Mouse (Mus musculus): ENCODE data around the gene Vtcn1. TPM values are rescaled to one million over a fixed set of nuclear protein-coding genes. Genes with fewer than 3 reads are reported as not detected.

The Vtcn1 gene
- polyA plus RNA-seq, 1 experiment from 2014 or later: 0.33 TPM

- 32% methylated on average over 5 of the region's 5 CpGs for WGBS
- no peak overlapping the region for H3K4me3 ChIP-seq (ENCODE audit: low read length)
- no peaks in the 10 kb centered on the region for H3K36me3 ChIP-seq (ENCODE audit: control insufficient read depth, insufficient read depth, low read length)
- peaks cover 9% of the 10 kb centered on the region; the same call in 1 of the 2 replicates for H3K4me1 ChIP-seq (ENCODE audit: control insufficient read depth, insufficient read depth, low read length)
- H3K4me2 ChIP-seq (ENCODE audit: low read depth, low read length): no peak overlapping the region
- ATAC-seq: no peak
- H3K27me3 ChIP-seq (replicated peaks; ENCODE audit: control insufficient read depth, insufficient read depth, low read length): no peaks in the 10 kb centered on the region
- 0 out of 2 replicates have a peak overlapping the region, but pooled peaks have one; percentile 1 for H3K9ac ChIP-seq (ENCODE audit: low read depth, low read length)
- no peaks in the 10 kb centered on the region for H3K9me3 ChIP-seq (ENCODE audit: control insufficient read depth, low read length)
- peak overlapping the region; percentile 11; the same call in 1 of the 2 replicates for H3K27ac ChIP-seq (ENCODE audit: low read length)
Measured at GRCm38 (mm10) chr3:100910621-100911020, 85.4 kb downstream of the Vtcn1 start.

GRCm38 (mm10) chr3:100911026-100911425, 85.8 kb downstream of the Vtcn1 start:
- H3K4me1 ChIP-seq (ENCODE audit: control insufficient read depth, insufficient read depth, low read length): peaks cover 9% of the 10 kb centered on the region; the same call in 1 of the 2 replicates
- H3K9ac ChIP-seq (ENCODE audit: low read depth, low read length): 0 out of 2 replicates have a peak overlapping the region, but pooled peaks have one; percentile 1
- H3K4me3 ChIP-seq (ENCODE audit: low read length): no peak overlapping the region
- H3K9me3 ChIP-seq (ENCODE audit: control insufficient read depth, low read length): no peaks in the 10 kb centered on the region
- H3K4me2 ChIP-seq (ENCODE audit: low read depth, low read length): no peak overlapping the region
- WGBS: 53% methylated on average over 9 of the region's 9 CpGs
- no peaks in the 10 kb centered on the region for H3K36me3 ChIP-seq (ENCODE audit: control insufficient read depth, insufficient read depth, low read length)
- ATAC-seq: no peak
- peak overlapping the region; percentile 11; the same call in 1 of the 2 replicates for H3K27ac ChIP-seq (ENCODE audit: low read length)
- H3K27me3 ChIP-seq (replicated peaks; ENCODE audit: control insufficient read depth, insufficient read depth, low read length): no peaks in the 10 kb centered on the region

DNA sequence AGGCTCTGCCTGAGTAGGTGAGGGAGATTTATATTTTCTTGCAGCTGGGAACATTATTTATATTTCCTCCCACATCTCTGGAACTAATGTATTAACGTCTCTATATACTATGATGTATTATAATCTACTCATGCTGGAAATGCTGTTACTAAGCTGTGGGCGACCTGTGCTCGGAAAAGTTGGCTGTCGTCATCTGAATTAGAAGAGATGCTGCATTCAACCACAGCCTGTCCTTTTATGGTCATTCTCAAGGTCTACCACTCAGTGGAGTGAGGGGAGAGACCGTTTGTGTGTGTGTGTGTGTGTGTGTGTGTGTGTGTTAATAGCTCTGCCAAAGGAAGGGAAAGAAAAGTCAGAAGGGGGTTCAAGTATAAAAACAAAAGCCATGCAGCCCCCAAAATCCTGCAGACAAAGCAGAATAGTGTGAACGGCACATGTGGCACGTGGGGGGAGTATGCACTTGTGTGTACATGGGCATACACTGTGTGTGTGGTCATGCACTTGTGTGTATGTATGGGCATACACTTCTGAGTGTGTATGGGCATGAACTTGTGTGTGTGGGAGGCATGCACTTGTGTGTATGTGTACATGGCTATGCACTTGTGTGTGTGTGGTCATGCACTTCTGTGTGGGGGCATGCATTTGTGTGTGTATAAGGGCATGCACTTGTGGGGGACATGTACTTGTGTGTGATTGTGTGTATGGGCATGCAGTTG, 86.4 kb downstream of the Vtcn1 start:
- no peaks in the 10 kb centered on the region for H3K36me3 ChIP-seq (ENCODE audit: control insufficient read depth, insufficient read depth, low read length)
- peaks cover 9% of the 10 kb centered on the region; the same call in 1 of the 2 replicates for H3K4me1 ChIP-seq (ENCODE audit: control insufficient read depth, insufficient read depth, low read length)
- no peaks in the 10 kb centered on the region for H3K9me3 ChIP-seq (ENCODE audit: control insufficient read depth, low read length)
- H3K4me2 ChIP-seq (ENCODE audit: low read depth, low read length): no peak overlapping the region
- no peak overlapping the region for H3K9ac ChIP-seq (ENCODE audit: low read depth, low read length)
- no peak overlapping the region for H3K27ac ChIP-seq (ENCODE audit: low read length)
- 51% methylated on average over 7 of the region's 7 CpGs for WGBS
- H3K27me3 ChIP-seq (replicated peaks; ENCODE audit: control insufficient read depth, insufficient read depth, low read length): no peaks in the 10 kb centered on the region
- H3K4me3 ChIP-seq (ENCODE audit: low read length): no peak overlapping the region
- ATAC-seq: peak; percentile 56

DNA sequence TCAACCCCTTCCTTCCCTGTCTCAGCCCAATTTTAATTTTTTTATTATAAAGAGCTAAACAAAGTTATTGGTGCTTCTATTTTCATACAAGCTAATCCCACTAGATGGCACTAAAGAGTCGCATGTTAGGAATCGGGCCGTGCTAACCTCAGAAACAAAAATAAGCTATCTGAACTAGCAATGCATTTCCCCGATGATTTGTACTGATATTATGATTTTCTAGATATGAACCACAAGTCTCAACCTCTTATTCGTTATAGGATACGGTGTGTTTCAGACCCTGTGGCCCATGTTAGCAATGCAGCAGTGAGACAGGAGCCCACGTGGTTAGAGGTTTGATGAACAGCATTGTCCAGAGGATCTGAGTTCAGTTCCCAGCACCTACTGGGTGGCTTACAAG, 91.6 kb downstream of the Vtcn1 start:
- Histone ChIP-seq H3K27me3 (replicated peaks; ENCODE audit: control insufficient read depth, insufficient read depth, low read length) (no peaks in the 10 kb centered on the region), H3K9me3 (ENCODE audit: control insufficient read depth, low read length) (no peaks in the 10 kb centered on the region), H3K36me3 (ENCODE audit: control insufficient read depth, insufficient read depth, low read length) (no peaks in the 10 kb centered on the region), H3K4me1 (ENCODE audit: control insufficient read depth, insufficient read depth, low read length) (peaks cover 4% of the 10 kb centered on the region; the same call in 1 of the 2 replicates), H3K4me2 (ENCODE audit: low read depth, low read length) (no peak overlapping the region), H3K9ac (ENCODE audit: low read depth, low read length) (no peak overlapping the region), H3K27ac (ENCODE audit: low read length) (no peak overlapping the region), H3K4me3 (ENCODE audit: low read length) (no peak overlapping the region)
- no peak for ATAC-seq
- WGBS: 16% methylated on average over 7 of the region's 7 CpGs

- Histone ChIP-seq H3K4me3 (ENCODE audit: low read length) (no peak overlapping the region), H3K36me3 (ENCODE audit: control insufficient read depth, insufficient read depth, low read length) (no peaks in the 10 kb centered on the region), H3K4me1 (ENCODE audit: control insufficient read depth, insufficient read depth, low read length) (peaks cover 18% of the 10 kb centered on the region), H3K9ac (ENCODE audit: low read depth, low read length) (no peak overlapping the region), H3K27ac (ENCODE audit: low read length) (no peak overlapping the region), H3K27me3 (replicated peaks; ENCODE audit: control insufficient read depth, insufficient read depth, low read length) (no peaks in the 10 kb centered on the region), H3K4me2 (ENCODE audit: low read depth, low read length) (no peak overlapping the region), H3K9me3 (ENCODE audit: control insufficient read depth, low read length) (no peaks in the 10 kb centered on the region)
- ATAC-seq: no peak
- WGBS: 81% methylated on average over 9 of the region's 9 CpGs
Measured at GRCm38 (mm10) chr3:100920611-100921140, 95.4 kb downstream of the Vtcn1 start.

- Histone ChIP-seq H3K4me3 (ENCODE audit: low read length) (peak within 1 kb of the TSS; percentile 64), H3K27ac (ENCODE audit: low read length) (peak within 1 kb of the TSS; percentile 60), H3K4me1 (ENCODE audit: control insufficient read depth, insufficient read depth, low read length) (peaks cover 18% of the 10 kb centered on the region), H3K36me3 (ENCODE audit: control insufficient read depth, insufficient read depth, low read length) (no peaks in the 10 kb centered on the region), H3K9ac (ENCODE audit: low read depth, low read length) (peak within 1 kb of the TSS; percentile 78), H3K4me2 (ENCODE audit: low read depth, low read length) (peak within 1 kb of the TSS; percentile 76), H3K9me3 (ENCODE audit: control insufficient read depth, low read length) (no peaks in the 10 kb centered on the region), H3K27me3 (replicated peaks; ENCODE audit: control insufficient read depth, insufficient read depth, low read length) (no peaks in the 10 kb centered on the region)
- under 1% methylated on average over 39 of the region's 39 CpGs for WGBS
- ATAC-seq: peak; percentile 99
Measured at GRCm38 (mm10) chr3:100921825-100922505, 96.7 kb downstream of the Vtcn1 start, which contains the start of gene Trim45. TSS of gene Trim45 (plus strand) at chr3:100922202.

- Histone ChIP-seq H3K4me2 (ENCODE audit: low read depth, low read length) (peak overlapping the region; percentile 76), H3K4me3 (ENCODE audit: low read length) (peak overlapping the region; percentile 64), H3K27ac (ENCODE audit: low read length) (no peak overlapping the region), H3K9me3 (ENCODE audit: control insufficient read depth, low read length) (no peaks in the 10 kb centered on the region), H3K9ac (ENCODE audit: low read depth, low read length) (peak overlapping the region; percentile 78), H3K27me3 (replicated peaks; ENCODE audit: control insufficient read depth, insufficient read depth, low read length) (no peaks in the 10 kb centered on the region), H3K4me1 (ENCODE audit: control insufficient read depth, insufficient read depth, low read length) (peaks cover 18% of the 10 kb centered on the region), H3K36me3 (ENCODE audit: control insufficient read depth, insufficient read depth, low read length) (no peaks in the 10 kb centered on the region)
- WGBS: 32% methylated on average over 28 of the region's 28 CpGs
- ATAC-seq: peak; percentile 61
Measured at GRCm38 (mm10) chr3:100922506-100923375, 97.5 kb downstream of the Vtcn1 start.

DNA sequence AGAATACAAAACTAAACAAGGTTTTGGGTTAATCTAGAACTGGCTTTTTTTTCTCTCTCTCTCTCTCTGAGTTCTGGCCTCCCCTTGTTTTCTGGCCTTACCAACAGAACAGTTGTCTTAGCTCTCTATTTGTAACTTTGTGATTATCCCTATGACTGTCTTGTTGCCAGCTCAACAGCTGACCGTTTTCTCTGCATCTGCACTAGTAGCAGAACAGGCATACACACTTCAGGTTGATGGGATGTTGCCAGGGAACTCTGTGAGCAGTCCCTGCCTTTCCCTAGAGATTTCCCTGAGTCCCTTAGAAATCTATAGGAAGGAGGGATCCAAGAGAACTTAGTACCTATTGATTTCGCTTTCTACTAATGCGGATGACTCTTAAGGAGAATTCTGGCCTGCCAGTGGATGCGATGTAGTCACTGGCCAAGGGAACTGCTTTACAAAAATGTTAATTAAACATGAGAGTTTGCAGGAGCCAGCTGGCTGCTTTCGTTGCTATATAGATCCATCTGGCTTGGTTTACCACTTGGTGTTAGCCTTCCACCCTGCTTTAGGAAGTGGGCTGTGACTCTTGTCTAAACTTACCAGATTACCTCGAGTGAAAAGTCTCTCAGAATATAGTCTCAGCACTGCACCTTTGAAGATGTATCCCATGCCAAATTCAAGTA, 98.9 kb downstream of the Vtcn1 start:
- ATAC-seq: no peak
- 66% methylated on average over 6 of the region's 6 CpGs for WGBS

More for the DNA sequence above, 98.9 kb downstream of the Vtcn1 start:
- Histone ChIP-seq H3K4me2 (ENCODE audit: low read depth, low read length) (no peak overlapping the region), H3K27me3 (replicated peaks; ENCODE audit: control insufficient read depth, insufficient read depth, low read length) (no peaks in the 10 kb centered on the region), H3K9me3 (ENCODE audit: control insufficient read depth, low read length) (no peaks in the 10 kb centered on the region), H3K9ac (ENCODE audit: low read depth, low read length) (no peak overlapping the region), H3K36me3 (ENCODE audit: control insufficient read depth, insufficient read depth, low read length) (peaks cover 3% of the 10 kb centered on the region; the same call in 1 of the 2 replicates), H3K4me1 (ENCODE audit: control insufficient read depth, insufficient read depth, low read length) (peaks cover 18% of the 10 kb centered on the region), H3K4me3 (ENCODE audit: low read length) (no peak overlapping the region), H3K27ac (ENCODE audit: low read length) (no peak overlapping the region)

Measured in intestine, embryonic 16.5 days (tissue).